Mouse (Mus musculus): ENCODE results near the gene Tdgf1. TPM values are rescaled to one million over a fixed set of nuclear protein-coding genes. Genes with fewer than 3 reads are reported as not detected.

Tdgf1 gene
- polyA plus RNA-seq (2012; fragmentation: generic; extraction: Trizol): not detected
- long read RNA-seq, experiment 1: 0 reads
- long read RNA-seq, experiment 2: 0 reads

- Histone ChIP-seq H3K27me3 (ENCODE audit: control insufficient read depth, insufficient read depth, insufficient read length) (peaks cover 19% of the 10 kb centered on the region), H3K36me3 (ENCODE audit: control insufficient read depth, insufficient read depth) (no peaks in the 10 kb centered on the region), H3K4me3 (ENCODE audit: insufficient read depth, poor library complexity, severe bottlenecking) (no peak within 1 kb of the TSS), H3K79me2 (ENCODE audit: control insufficient read depth, insufficient read depth) (no peaks in the 10 kb centered on the region), H3K79me3 (ENCODE audit: low read depth) (no peaks in the 10 kb centered on the region), H3ac (ENCODE audit: control insufficient read depth, insufficient read length, low read depth) (no peak within 1 kb of the TSS)
- TF ChIP-seq MYOD1 (IDR thresholded peaks at IDR 0.05; ENCODE audit: control insufficient read depth, insufficient read length, low read depth) (no peak), CEBPB (IDR thresholded peaks at IDR 0.05; ENCODE audit: low read depth) (no peak), USF1 (IDR thresholded peaks at IDR 0.05; ENCODE audit: low read depth) (no peak), MAX (IDR thresholded peaks at IDR 0.05) (no peak), FOSL1 (IDR thresholded peaks at IDR 0.05; ENCODE audit: insufficient read depth, low read length, poor library complexity, severe bottlenecking) (no peak), CTCF (IDR thresholded peaks at IDR 0.05; ENCODE audit: control insufficient read depth, insufficient read depth, insufficient read length) (no peak), MYOG (IDR thresholded peaks at IDR 0.05; ENCODE audit: control insufficient read depth, extremely low read depth, insufficient read length) (no peak)
Observed at GRCm38 (mm10) chr9:110945926-110946325, at the start of gene Tdgf1. Gene Tdgf1 (minus strand): TSS chr9:110946158.

GRCm38 (mm10) chr9:110994716-110995172, 48.8 kb upstream of the Tdgf1 start:
- peaks cover 5% of the 10 kb centered on the region for H3K27me3 ChIP-seq (ENCODE audit: control insufficient read depth, insufficient read depth, insufficient read length)
- no peak overlapping the region for H3K4me3 ChIP-seq (ENCODE audit: insufficient read depth, poor library complexity, severe bottlenecking)
- TF ChIP-seq FOSL1 (IDR thresholded peaks at IDR 0.05; ENCODE audit: insufficient read depth, low read length, poor library complexity, severe bottlenecking): no peak
- TF ChIP-seq MYOD1 (IDR thresholded peaks at IDR 0.05; ENCODE audit: control insufficient read depth, insufficient read length, low read depth): no peak
- TF ChIP-seq CEBPB (IDR thresholded peaks at IDR 0.05; ENCODE audit: low read depth): no peak
- H3ac ChIP-seq (ENCODE audit: control insufficient read depth, insufficient read length, low read depth): no peak overlapping the region
- no peaks in the 10 kb centered on the region for H3K79me3 ChIP-seq (ENCODE audit: low read depth)
- H3K36me3 ChIP-seq (ENCODE audit: control insufficient read depth, insufficient read depth): no peaks in the 10 kb centered on the region
- no peaks in the 10 kb centered on the region for H3K79me2 ChIP-seq (ENCODE audit: control insufficient read depth, insufficient read depth)

- Histone ChIP-seq H3K79me2 (ENCODE audit: control insufficient read depth, insufficient read depth) (no peaks in the 10 kb centered on the region), H3K79me3 (ENCODE audit: low read depth) (no peaks in the 10 kb centered on the region)
Observed at GRCm38 (mm10) chr9:110993281-110993709, 47.3 kb upstream of the Tdgf1 start.

GRCm38 (mm10) chr9:110990204-110990603, 44.2 kb upstream of the Tdgf1 start, which contains the start of gene Rtp3:
Gene Rtp3 (minus strand): TSS chr9:110990583.
- peaks cover 8% of the 10 kb centered on the region for H3K27me3 ChIP-seq (ENCODE audit: control insufficient read depth, insufficient read depth, insufficient read length)
- TF ChIP-seq MAX (IDR thresholded peaks at IDR 0.05) (no peak), USF1 (IDR thresholded peaks at IDR 0.05; ENCODE audit: low read depth) (no peak), CTCF (IDR thresholded peaks at IDR 0.05; ENCODE audit: control insufficient read depth, insufficient read depth, insufficient read length) (no peak), MYOD1 (IDR thresholded peaks at IDR 0.05; ENCODE audit: control insufficient read depth, insufficient read length, low read depth) (no peak), MYOG (IDR thresholded peaks at IDR 0.05; ENCODE audit: control insufficient read depth, extremely low read depth, insufficient read length) (no peak), FOSL1 (IDR thresholded peaks at IDR 0.05; ENCODE audit: insufficient read depth, low read length, poor library complexity, severe bottlenecking) (no peak), CEBPB (IDR thresholded peaks at IDR 0.05; ENCODE audit: low read depth) (no peak)

More at GRCm38 (mm10) chr9:110993281-110993709, 47.3 kb upstream of the Tdgf1 start:
- peaks cover 8% of the 10 kb centered on the region for H3K27me3 ChIP-seq (ENCODE audit: control insufficient read depth, insufficient read depth, insufficient read length)
- H3K36me3 ChIP-seq (ENCODE audit: control insufficient read depth, insufficient read depth): no peaks in the 10 kb centered on the region
- H3K4me3 ChIP-seq (ENCODE audit: insufficient read depth, poor library complexity, severe bottlenecking): no peak overlapping the region
- TF ChIP-seq MAX (IDR thresholded peaks at IDR 0.05) (peak; percentile 13), USF1 (IDR thresholded peaks at IDR 0.05; ENCODE audit: low read depth) (no peak)
- H3ac ChIP-seq (ENCODE audit: control insufficient read depth, insufficient read length, low read depth): no peak overlapping the region

GRCm38 (mm10) chr9:110989543-110989942, 43.6 kb upstream of the Tdgf1 start:
- H3K36me3 ChIP-seq (ENCODE audit: control insufficient read depth, insufficient read depth): no peaks in the 10 kb centered on the region
- no peaks in the 10 kb centered on the region for H3K79me2 ChIP-seq (ENCODE audit: control insufficient read depth, insufficient read depth)
- no peak for TF ChIP-seq CTCF (IDR thresholded peaks at IDR 0.05; ENCODE audit: control insufficient read depth, insufficient read depth, insufficient read length)
- TF ChIP-seq FOSL1 (IDR thresholded peaks at IDR 0.05; ENCODE audit: insufficient read depth, low read length, poor library complexity, severe bottlenecking): no peak
- no peak for TF ChIP-seq MYOG (IDR thresholded peaks at IDR 0.05; ENCODE audit: control insufficient read depth, extremely low read depth, insufficient read length)
- no peak for TF ChIP-seq CEBPB (IDR thresholded peaks at IDR 0.05; ENCODE audit: low read depth)
- TF ChIP-seq USF1 (IDR thresholded peaks at IDR 0.05; ENCODE audit: low read depth): no peak
- TF ChIP-seq MYOD1 (IDR thresholded peaks at IDR 0.05; ENCODE audit: control insufficient read depth, insufficient read length, low read depth): no peak
- TF ChIP-seq MAX (IDR thresholded peaks at IDR 0.05): no peak
- H3K27me3 ChIP-seq (ENCODE audit: control insufficient read depth, insufficient read depth, insufficient read length): peaks cover 8% of the 10 kb centered on the region
- no peak overlapping the region for H3K4me3 ChIP-seq (ENCODE audit: insufficient read depth, poor library complexity, severe bottlenecking)
- no peak overlapping the region for H3ac ChIP-seq (ENCODE audit: control insufficient read depth, insufficient read length, low read depth)
- H3K79me3 ChIP-seq (ENCODE audit: low read depth): no peaks in the 10 kb centered on the region

More at GRCm38 (mm10) chr9:110990204-110990603, 44.2 kb upstream of the Tdgf1 start, which contains the start of gene Rtp3:
- Histone ChIP-seq H3K79me3 (ENCODE audit: low read depth) (no peaks in the 10 kb centered on the region), H3K79me2 (ENCODE audit: control insufficient read depth, insufficient read depth) (no peaks in the 10 kb centered on the region), H3K4me3 (ENCODE audit: insufficient read depth, poor library complexity, severe bottlenecking) (no peak within 1 kb of the TSS), H3K36me3 (ENCODE audit: control insufficient read depth, insufficient read depth) (no peaks in the 10 kb centered on the region), H3ac (ENCODE audit: control insufficient read depth, insufficient read length, low read depth) (no peak within 1 kb of the TSS)

GRCm38 (mm10) chr9:110989141-110989540, 43.2 kb upstream of the Tdgf1 start:
- no peaks in the 10 kb centered on the region for H3K79me3 ChIP-seq (ENCODE audit: low read depth)
- no peak for TF ChIP-seq MYOG (IDR thresholded peaks at IDR 0.05; ENCODE audit: control insufficient read depth, extremely low read depth, insufficient read length)
- TF ChIP-seq CTCF (IDR thresholded peaks at IDR 0.05; ENCODE audit: control insufficient read depth, insufficient read depth, insufficient read length): no peak
- TF ChIP-seq MYOD1 (IDR thresholded peaks at IDR 0.05; ENCODE audit: control insufficient read depth, insufficient read length, low read depth): no peak
- TF ChIP-seq CEBPB (IDR thresholded peaks at IDR 0.05; ENCODE audit: low read depth): no peak
- no peak for TF ChIP-seq FOSL1 (IDR thresholded peaks at IDR 0.05; ENCODE audit: insufficient read depth, low read length, poor library complexity, severe bottlenecking)
- TF ChIP-seq MAX (IDR thresholded peaks at IDR 0.05): no peak
- TF ChIP-seq USF1 (IDR thresholded peaks at IDR 0.05; ENCODE audit: low read depth): no peak
- H3K36me3 ChIP-seq (ENCODE audit: control insufficient read depth, insufficient read depth): no peaks in the 10 kb centered on the region
- H3K4me3 ChIP-seq (ENCODE audit: insufficient read depth, poor library complexity, severe bottlenecking): no peak overlapping the region
- peaks cover 8% of the 10 kb centered on the region for H3K27me3 ChIP-seq (ENCODE audit: control insufficient read depth, insufficient read depth, insufficient read length)
- no peak overlapping the region for H3ac ChIP-seq (ENCODE audit: control insufficient read depth, insufficient read length, low read depth)
- no peaks in the 10 kb centered on the region for H3K79me2 ChIP-seq (ENCODE audit: control insufficient read depth, insufficient read depth)
